Mouse (Mus musculus) activated CD4-positive, CD25-positive, alpha-beta regulatory T cell, adult 9 weeks (primary cell): ENCODE data around the gene Fshb. TPM values are rescaled to one million over a fixed set of nuclear protein-coding genes. Genes with fewer than 3 reads are reported as not detected.

Source experiments
- polyA plus RNA-seq: library from polyadenylated mRNA; unstranded; fragments of 100-300 nt; shearing (Covaris generic); gene quantifications from one replicate; pipeline ENCODE4 v1.2.1, GENCODE M21; 2017

The Fshb gene
- not detected for polyA plus RNA-seq

DNA sequence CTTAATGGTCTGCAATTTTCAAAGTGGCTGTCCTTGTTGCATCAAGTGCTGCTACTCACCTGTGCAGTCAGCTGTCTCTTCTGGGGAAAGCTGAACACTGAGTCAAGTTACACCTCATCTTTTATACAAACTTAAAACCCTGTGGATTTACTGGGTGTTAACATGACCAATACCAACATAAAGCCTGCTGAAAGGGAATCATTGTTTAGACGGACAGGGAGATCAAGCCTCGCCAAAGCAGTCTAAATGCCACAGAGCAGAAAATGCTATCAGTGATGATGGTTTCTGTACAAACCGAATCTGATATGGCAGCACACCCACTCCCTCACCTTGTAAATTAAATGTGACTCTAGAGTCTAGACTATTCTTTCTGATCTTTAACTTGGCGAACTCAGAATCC, at the start of gene Fshb:
TSS of gene Fshb (minus strand) at position 101 of the 400 bp plus-strand sequence.

Other genes starting within 250 kb of the Fshb start
- 21.8 TPM for gene Arl14ep, start 85.2 kb downstream of the Fshb start, polyA plus RNA-seq
- gene Kcna4, start 231.0 kb upstream of the Fshb start, polyA plus RNA-seq, result 0.10 TPM